Mouse (Mus musculus) C2C12 (cell line): ENCODE measurements around the gene Cfap299.

Experiments
- CEBPB ChIP-seq: IDR thresholded peaks from one replicate; pipeline ENCODE4 v1.6.1; 2011; ENCODE audit warnings: low read depth, mild to moderate bottlenecking, control low read depth, moderate library complexity
- CTCF ChIP-seq: IDR thresholded peaks from one replicate; pipeline ENCODE4 v1.5.1; 2011; ENCODE audit not compliant: control insufficient read depth, insufficient read depth, insufficient read length
- FOSL1 ChIP-seq: IDR thresholded peaks from one replicate; pipeline ENCODE4 v1.8.0; 2011; ENCODE audit warnings: mild to moderate bottlenecking, low read length; ENCODE audit not compliant: poor library complexity, insufficient read depth, severe bottlenecking
- MAX ChIP-seq: IDR thresholded peaks from one replicate; pipeline ENCODE4 v1.6.1; 2011; ENCODE audit warnings: mild to moderate bottlenecking, control low read depth
- MYOD1 ChIP-seq: IDR thresholded peaks from one replicate; pipeline ENCODE4 v1.6.1; 2011; ENCODE audit warnings: low read depth; ENCODE audit not compliant: control insufficient read depth, insufficient read length
- MYOG ChIP-seq: IDR thresholded peaks from one replicate; pipeline ENCODE4 v1.6.1; 2011; ENCODE audit not compliant: control insufficient read depth, insufficient read length; ENCODE audit errors: extremely low read depth
- USF1 ChIP-seq: IDR thresholded peaks from one replicate; pipeline ENCODE4 v1.6.1; 2011; ENCODE audit warnings: low read depth, mild to moderate bottlenecking, control low read depth, moderate library complexity

DNA sequence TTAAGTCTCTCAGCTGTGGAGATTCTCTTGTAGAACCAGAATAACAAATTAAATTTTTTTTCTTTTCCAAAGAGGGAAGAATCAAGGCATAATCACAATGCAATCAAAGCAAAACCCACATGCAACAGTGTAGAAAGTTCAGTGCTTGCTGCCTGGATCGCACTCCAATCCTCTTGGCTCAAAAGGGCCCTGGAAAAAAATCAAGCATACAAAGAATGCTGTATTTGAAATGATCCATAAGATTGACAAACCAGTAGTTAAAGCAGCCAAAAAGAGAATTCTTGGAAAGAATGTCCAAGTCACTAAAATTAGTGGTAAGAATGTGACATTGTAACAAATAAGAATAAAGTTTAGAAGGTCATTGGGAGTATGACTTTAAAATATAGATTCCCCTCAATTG is 486.2 kb downstream of the Cfap299 start:
- TF ChIP-seq FOSL1, result no peak
- no peak for TF ChIP-seq MYOD1
- TF ChIP-seq MYOG, result no peak
- no peak for TF ChIP-seq CTCF
- no peak for TF ChIP-seq USF1
- TF ChIP-seq CEBPB, result no peak
- no peak for TF ChIP-seq MAX
